Mouse (Mus musculus): ENCODE results near the gene Cnot11. TPM values are rescaled to one million over a fixed set of nuclear protein-coding genes. Genes with fewer than 3 reads are reported as not detected.
A peak's percentile ranks its signal among the peaks of the same experiment; 100 is the strongest.

Cnot11 gene
- total RNA-seq, 2 experiments from 2014 or later, result 24.8 to 25.9 TPM

DNA sequence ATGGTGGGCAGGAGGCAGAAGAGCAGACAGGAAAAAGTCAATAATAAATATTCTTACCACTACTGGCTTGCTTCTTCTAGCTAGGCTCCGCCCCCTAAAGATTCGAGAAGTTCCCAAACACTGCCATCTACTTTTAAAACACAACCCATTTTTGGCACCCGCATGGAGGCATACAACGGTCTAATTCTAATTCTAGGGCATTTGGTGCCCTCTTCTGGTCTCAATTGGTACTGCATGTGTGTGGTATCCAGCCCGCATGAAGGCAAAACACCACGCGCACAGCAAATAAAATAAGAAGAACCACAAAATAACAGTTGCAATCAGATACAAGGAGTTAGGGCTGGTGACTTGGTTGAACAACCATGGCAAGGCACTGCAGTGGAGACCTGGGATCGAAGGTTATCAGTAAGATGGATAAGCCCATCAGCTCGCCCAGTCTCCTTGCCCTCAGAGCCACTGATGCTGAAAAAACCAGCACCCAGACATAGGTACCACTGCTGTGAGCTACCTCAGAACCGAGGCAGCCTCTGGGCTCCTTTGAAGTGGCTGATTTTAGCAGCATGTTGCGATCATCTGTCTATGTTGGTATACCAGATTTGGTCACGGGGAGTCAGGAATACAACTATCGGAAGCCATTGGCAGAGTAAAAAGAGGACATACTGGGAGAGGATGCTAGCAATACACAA lies 4.4 kb upstream of the Cnot11 start:
- DNase-seq (ENCODE audit: low spot score in 2 of 2), result peak; percentile 60 to 78
- intact Hi-C loops (cut with DNase I), result no loop called here

DNA sequence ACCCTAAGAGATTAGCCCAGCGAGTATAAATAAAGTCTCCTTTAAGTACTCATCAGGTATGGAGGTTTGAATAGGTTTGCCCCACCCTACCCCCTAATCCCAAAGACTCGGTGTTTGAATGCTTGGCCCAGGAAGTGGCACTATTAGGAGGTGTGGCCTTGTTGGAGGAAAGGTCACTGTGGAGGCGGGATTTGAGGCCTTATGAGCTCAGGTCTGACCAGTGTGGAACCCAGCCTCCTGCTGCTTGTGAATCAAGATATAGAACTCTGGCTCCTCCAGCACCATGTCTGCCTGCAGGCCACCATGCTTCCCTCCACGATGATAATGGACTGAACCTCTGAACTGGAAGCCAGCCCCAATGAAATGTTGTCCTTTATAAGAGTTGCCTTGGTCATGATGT lies 3.8 kb upstream of the Cnot11 start:
- no peak for DNase-seq (ENCODE audit: low spot score in 2 of 2)
- intact Hi-C loops (cut with DNase I), result no loop called here

DNA sequence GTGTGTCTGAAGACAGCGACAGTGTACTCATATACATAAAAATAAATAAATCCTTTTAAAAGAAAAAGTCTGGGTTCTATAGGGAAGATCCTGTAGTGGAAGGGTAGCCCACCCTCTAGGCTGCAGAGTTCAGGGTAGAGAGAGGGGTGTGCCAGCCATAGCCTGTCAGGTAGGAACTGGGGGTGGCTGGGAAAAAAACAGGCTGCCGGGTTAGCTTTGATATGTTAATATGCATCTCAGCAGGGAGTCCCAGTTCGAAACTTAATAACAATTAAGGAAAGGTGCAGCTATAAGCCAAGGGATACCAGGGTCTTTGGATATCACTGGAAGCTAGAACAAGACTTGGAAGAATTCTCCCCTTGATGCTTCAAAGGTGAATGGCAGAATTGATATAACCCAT lies 875 bp upstream of the Cnot11 start:
- intact Hi-C loops (cut with DNase I), result no loop called here
- no peak for DNase-seq (ENCODE audit: low spot score in 2 of 2)

DNA sequence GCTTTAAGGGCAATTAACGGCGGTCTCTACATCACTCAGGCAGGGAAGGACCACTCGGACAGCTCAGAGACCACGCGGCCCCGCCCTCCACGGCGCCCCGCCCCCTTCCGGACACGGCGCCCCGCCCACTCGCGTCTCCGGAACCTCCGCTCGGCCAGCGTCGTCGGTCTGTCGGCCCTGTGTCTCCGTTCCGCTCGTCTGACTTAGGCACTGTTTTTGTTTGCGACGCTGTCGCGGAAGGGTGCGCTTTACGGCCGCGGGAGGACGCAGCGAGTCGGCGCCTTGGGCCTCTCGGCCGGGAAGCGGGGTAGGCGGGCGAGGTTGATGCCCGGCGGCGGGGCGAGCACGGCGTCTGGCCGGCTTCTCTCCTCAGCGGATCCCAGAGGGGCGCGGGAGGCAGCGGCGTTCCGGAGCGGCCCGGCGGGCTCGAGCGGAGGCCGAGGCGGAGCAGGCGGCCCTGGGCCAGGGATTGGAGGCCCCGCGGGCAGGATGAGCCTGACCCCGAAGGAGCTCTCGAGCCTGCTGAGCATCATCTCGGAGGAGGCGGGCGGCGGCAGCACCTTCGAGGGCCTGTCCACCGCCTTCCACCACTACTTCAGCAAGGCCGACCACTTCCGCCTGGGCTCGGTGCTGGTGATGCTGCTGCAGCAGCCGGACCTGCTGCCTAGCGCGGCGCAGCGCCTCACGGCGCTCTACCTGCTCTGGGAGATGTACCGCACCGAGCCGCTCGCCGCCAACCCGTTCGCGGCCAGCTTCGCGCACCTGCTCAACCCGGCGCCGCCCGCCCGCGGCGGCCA lies 921 bp downstream of the Cnot11 start:
- DNase-seq (ENCODE audit: low spot score in 2 of 2), result peak; percentile 99
- intact Hi-C loops (cut with DNase I), result no loop called here

DNA sequence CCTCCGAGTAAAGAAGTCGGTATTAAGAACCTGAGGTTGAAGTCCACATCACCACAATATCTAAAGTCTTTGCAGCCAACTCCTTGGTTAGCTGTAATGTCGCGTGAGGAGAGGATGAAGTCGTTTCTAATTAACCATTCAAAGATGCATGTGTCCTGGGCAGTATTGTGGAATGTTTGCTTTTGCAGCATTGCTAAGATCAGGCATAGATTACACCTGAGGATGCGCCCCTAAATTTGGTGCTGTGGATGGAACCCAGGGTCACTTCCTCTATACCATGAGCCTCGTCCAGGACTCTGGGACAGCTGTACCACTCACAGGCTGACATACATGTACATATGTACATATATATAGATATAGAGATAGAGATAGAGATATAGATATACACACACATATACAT lies 1.9 kb downstream of the Cnot11 start:
- intact Hi-C loops (cut with DNase I), result no loop called here
- DNase-seq (ENCODE audit: low spot score in 2 of 2), result no peak

DNA sequence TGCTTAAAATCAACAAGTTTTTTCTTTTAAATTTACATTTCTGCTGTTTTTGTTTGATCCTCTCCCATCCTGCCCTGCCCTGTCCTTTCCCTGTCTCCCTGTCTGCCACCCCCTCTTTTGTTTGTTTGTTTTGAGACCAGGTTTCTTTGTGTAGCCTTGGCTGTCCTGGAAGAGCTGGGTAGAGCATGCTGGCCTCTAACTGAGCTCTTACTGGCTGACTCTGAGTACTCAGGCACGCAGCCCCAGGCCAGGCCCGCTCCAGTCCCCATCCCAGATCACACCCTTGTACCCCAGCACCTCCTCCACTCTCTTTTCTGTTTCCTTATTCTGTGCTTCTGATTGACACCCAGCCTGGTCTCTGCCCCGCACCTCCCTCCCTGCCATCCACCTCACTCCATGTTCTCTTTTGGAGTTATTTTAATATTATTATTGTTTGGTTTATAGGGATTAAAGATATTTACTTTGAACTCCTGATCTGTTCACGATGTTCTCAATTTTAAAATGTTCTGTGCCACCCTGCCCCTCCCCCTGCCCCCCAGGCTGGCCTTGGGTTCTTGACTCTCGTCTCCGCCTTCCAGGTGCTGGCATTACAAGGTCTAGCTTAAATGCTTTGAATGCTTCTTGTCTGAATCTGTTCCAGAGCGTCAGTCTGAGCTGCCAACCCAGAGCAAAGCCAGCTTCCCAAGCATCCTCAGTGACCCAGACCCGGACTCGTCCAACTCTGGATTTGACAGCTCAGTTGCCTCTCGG lies 3.0 kb downstream of the Cnot11 start:
- DNase-seq (ENCODE audit: low spot score in 2 of 2), result no peak
- intact Hi-C loops (cut with DNase I), result no loop called here

DNA sequence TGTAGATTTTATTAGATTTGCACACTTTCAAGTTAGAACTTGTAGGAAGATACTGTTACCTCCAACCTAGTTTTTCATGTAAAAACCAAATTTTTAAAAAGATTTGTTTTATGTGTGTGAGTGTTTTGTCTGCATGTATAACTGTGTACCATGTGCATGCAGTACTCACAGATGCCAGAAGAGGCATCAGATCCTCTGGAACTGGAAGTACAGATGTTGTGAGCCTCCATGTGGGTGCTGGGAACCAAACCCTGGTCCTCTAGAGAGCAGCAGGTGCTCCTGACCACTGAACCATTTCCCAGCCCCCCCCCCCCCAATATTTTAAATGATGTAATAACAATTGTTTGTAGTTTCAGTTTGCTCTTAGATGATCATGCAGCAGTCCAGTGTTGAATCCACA lies 5.8 kb downstream of the Cnot11 start:
- no peak for DNase-seq (ENCODE audit: low spot score in 2 of 2)
- intact Hi-C loops (cut with DNase I), result no loop called here

DNA sequence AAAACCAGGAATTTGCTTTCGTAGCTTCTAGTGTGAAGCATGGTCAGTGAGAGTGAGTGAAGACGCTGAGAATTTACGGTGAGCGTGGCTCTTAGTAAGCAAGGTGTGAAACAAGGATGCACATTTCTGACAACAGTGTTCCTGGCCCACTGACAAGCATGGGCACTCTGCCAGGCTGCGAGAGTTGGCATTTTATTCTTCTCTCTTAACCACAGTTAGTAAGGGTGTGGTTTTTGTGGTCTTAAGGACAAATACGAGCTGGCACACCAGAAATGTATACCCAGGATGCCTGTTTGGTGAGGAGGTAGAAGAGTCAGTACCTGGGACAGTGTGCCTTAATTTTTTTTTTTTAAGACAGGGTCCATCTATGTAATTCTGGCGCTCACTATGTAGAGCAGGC lies 10.8 kb downstream of the Cnot11 start:
- no peak for DNase-seq (ENCODE audit: low spot score in 2 of 2)
- intact Hi-C loops (cut with DNase I), result no loop called here

DNA sequence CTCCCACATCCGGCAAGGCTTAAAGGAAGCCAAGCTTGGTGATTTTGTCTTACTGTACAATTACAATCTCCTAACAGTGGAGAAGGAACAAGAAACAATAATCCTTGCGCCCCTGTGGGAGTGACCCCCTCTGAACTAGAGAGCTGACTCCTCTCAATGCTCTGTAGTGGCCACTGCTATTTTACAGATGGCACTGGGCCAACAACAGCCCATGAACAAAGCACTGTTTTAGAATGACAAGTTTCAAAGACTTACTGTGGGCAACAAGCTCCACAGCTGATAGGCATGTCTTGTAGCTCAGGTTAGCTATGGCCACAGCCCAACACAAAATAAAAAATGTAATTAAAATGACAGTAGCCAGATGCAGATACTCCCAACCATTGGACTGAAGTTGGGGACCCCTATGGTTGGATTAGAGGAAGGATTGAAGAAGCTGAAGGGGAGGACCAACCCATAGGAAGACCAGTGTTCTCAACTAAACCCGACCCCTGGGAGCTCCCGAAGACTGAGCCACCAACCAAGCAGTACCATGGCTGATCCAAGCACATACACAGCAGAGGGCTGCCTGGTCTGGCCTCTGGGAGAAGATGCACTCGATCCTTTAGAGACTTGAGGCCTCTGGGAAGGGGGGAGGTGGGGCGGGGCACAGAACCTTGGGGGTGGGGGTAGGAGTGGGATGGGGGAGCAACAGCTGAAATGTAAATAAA lies 11.5 kb downstream of the Cnot11 start:
- DNase-seq (ENCODE audit: low spot score in 2 of 2), result no peak
- intact Hi-C loops (cut with DNase I), result no loop called here

DNA sequence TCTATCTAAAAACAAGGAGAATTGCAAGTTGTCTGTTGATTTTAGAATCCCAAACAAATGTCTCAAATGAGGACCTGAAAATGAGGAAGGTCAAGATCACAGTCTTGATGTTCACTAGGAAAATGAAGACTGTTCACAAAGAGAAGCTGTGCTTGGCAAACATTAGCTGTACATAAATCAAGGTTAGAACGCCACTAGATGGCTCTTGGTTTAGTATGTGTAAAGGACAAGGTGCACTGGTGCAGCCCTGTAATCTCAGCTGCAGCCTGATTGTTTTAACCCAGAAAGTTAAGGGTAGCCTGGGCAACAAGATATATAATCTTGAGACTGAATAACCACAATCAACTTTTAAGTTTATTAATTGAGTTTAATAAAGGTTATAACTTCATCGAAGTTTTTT lies 12.4 kb downstream of the Cnot11 start:
- no peak for DNase-seq (ENCODE audit: low spot score in 2 of 2)
- intact Hi-C loops (cut with DNase I), result no loop called here

DNA sequence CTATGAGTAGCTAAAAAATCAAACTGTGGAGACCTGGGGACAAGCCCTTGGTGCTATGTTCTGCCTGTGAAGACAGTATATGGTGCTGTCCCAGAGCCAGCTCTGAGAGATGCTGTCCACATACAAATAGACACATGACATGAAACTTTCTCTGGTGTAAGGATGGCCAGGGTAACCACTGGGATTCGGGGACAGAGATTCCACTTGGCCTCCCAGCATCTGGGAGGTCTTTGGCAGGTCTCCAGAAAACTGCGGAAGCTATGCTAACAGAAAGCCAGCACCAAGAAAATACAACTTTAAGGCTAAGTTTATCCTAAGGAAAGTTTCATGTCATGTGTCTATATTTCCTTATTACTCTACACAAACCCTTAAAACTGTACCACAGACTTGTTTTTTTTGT lies 15.0 kb downstream of the Cnot11 start:
- DNase-seq (ENCODE audit: low spot score in 2 of 2), result no peak
- intact Hi-C loops (cut with DNase I), result no loop called here

DNA sequence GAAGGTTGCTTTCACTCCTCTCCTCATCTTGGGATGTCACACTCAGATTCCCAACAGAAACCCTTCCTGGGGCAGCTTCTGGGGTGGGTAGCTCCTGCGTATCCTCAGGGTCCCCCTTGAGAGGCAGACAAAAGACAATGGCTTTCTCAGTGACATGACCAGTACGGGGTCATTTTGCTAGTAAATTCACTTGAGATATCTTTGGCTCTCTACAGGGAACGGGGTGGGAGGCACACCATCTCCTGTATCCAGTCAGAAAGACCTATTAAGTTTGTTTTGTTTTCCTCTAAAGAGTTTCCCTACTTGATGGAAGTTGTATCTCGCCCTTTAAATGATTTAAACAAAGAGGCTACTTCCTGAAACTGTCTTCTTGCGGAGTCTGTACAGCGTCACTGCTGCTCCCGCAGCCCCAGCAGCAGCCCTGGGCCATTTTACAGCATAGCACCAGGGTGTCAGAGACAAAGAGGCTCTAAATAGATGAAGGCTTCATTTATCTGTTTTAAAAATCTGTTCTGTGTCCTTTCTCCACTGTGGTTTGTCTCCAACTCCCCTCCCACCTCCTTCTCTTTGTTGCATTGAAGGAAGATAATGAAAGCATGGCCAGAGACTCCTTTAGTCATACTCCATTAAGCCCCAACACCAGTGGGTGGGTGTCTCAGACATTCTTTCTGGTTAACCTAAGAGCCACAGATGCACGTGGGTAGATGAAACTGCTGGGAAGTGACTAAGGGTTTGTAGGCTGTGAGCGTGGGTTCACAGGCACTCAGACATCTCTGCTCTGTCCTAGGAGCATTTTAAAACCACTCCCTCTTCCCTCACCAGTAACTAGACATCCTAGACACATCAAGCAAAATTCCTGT lies 21.0 kb downstream of the Cnot11 start:
- intact Hi-C loops (cut with DNase I), result loop anchor here (5.0 kb wide), 1 partner anchor 97 kb away; the partner anchor contains the start of gene Creg2
- DNase-seq (ENCODE audit: low spot score in 2 of 2), result peak; percentile 68 to 75

DNA sequence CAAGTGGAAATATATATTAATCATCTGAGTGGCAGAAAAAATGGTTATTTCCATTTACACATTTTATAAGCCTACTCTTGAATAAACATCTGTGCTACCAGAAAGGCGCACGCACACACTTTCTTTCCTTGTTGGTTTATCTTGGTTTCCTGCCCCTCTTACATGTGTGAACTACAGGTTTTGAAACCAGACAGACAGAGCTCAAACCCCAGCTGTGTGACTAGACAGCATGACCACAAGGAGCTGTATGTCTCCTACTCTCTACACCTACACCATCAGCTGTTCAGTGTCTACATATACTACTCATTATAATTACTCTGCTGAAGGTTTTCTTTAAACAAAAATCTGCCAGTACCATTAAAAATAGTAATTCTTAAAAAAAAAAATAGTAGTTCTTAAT lies 24.2 kb downstream of the Cnot11 start:
- intact Hi-C loops (cut with DNase I), result loop anchor here (5.0 kb wide), 1 partner anchor 93 kb away; the partner anchor contains the start of gene Creg2
- DNase-seq (ENCODE audit: low spot score in 2 of 2), result no peak

DNA sequence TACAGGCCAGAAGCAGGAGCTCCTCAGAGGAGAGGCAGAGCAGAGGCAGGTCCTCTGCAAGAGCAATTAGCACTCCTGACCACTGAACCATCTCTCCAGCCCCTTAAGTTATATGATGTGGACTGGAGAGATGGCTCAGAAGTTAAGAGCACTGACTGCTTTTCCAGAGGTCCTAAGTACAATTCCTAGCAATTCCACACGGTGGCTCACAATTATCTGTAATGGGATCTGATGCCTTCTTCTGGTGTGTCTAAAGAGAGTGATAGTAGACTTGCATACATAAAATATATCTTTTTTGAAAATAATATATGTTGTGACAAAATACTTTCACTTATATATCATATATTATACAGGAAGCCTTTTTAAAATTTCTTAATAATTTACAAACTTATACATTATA lies 27.1 kb downstream of the Cnot11 start:
- DNase-seq (ENCODE audit: low spot score in 2 of 2), result no peak
- intact Hi-C loops (cut with DNase I), result no loop called here

DNA sequence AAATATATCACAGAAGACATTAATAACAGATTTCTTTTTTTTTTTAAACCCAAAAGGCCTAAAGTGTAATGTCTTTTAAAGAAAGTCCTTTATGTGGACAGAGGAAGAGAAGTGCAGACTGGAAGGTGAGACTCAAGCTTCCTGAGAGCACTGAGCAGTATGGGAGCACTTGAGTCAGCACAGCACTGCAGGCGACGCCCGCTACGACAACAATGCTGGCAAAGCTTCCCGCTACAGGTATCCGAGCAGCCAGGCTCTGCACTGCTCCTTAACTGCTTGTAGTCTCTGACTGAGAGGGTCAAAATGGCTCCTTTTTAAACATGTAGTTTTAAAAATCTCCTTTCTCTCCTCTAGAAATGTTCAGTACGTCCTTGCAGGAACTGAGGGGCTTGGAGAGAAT lies 28.4 kb downstream of the Cnot11 start:
- no peak for DNase-seq (ENCODE audit: low spot score in 2 of 2)
- intact Hi-C loops (cut with DNase I), result no loop called here

DNA sequence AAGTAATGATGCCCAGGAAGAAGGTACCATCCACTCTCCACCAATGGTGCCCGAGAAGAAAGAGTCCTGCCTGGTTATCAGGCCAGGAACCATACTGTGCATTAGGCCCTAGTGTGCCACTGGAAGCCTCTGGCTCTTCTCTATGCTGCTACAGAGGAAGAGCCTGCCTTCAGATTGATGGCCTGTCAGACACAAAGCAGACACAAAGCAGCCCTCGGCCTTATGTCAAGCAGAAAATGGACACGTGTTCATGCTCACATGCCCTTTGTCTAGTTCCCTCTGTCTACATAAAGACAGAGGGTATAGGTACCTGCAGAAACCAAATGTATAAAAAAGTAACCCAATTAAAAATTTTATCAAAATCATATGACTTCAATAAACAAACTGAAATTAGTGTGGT lies 29.8 kb downstream of the Cnot11 start:
- no peak for DNase-seq (ENCODE audit: low spot score in 2 of 2)
- intact Hi-C loops (cut with DNase I), result no loop called here

DNA sequence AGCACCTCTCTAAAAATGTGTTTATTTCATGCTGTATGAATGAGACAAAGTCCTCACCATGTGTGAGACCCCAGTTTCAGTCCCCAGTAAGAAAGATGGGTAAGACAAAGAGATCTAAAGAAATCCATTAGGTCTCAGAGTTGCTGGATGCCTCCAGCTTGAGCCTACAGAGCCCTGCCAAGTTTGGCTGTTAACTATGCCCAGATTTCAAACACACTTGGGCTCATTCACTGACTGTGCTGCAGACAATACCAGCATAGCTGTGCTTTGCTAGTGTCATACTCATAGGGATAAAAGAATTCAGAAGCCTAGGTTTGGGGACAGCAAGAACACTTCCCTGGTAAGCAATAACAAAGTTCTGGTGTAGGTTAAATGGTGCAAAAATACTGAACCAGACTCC lies 33.3 kb downstream of the Cnot11 start:
- intact Hi-C loops (cut with DNase I), result no loop called here
- DNase-seq (ENCODE audit: low spot score in 2 of 2), result no peak

DNA sequence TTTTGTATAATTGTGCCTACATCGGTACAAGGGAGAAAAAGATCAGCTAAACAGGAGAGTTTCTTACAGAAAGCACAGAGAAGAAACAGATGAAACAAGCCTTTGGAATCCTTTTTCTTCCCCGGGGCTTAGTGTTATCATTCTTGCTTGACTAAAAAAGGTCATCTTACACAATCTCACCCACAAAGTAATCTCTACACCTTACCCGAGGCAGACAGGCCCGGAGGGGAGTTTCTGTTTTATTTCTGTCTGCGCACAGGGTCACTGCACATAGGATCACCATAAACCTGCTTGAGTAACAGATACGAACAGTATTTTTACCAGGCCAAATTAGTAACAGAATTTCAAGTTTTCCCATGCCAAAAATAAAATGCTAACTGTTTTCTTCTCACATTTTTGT lies 36.9 kb downstream of the Cnot11 start:
- DNase-seq (ENCODE audit: low spot score in 2 of 2), result no peak
- intact Hi-C loops (cut with DNase I), result no loop called here

DNA sequence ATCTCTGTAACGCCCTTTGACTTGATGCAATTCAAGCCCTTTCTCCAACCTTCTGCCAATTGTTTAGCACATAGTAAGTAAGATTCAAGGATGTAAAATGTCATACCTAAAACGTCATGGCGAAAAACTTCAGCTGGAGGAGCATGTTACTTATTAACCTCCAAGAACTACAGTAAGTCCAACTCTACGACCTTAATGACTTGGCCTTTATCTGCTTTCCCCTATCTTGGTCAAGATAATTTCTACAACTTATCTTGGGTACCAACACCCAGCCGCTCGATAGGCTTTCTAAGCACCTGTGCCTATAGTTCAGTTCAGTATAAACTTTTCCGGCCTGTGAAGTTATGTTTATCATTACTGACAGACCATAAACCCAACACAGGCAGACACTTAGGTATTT lies 39.1 kb downstream of the Cnot11 start:
- DNase-seq (ENCODE audit: low spot score in 2 of 2), result no peak
- intact Hi-C loops (cut with DNase I), result no loop called here
